Mouse (Mus musculus): Measurements from ENCODE around the gene Plppr4.

DNA sequence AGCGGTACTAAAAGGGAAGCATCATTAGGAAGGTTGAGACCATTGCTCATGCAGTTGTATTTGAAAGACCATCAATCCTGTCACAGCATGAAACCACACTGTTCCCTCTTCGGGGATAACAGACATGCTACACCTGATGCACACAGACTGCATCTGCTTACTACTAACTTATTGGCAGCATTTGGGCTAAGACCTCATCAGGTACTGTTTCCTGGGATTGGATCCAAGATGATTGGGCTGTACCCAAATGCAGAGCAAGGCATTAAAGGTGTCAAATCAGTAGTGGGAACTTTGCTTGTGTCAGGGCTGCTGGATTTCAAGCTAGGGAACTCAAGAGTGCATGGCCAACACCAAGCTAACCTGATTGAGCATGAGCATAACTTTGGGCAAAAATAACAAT lies 45.1 kb upstream of the Plppr4 start:
- no peak for TF ChIP-seq CTCF (conservative IDR thresholded peaks at IDR 0.05 in 1 of 2, IDR thresholded peaks at IDR 0.05 in 1 of 2; ENCODE audit: low read depth in 2 of 2, low read length in 2 of 2)
- TF ChIP-seq SMC3 (IDR thresholded peaks at IDR 0.05; ENCODE audit: low read depth, low read length) = no peak
- no peak for TF ChIP-seq ZKSCAN1 (IDR thresholded peaks at IDR 0.05; ENCODE audit: borderline replicate concordance, low read depth, low read length)
- TF ChIP-seq POLR2A (IDR thresholded peaks at IDR 0.05; ENCODE audit: low read depth, low read length) = no peak
- no peak for TF ChIP-seq MAX (IDR thresholded peaks at IDR 0.05; ENCODE audit: low read length)
- no peak for TF ChIP-seq TCF12 (IDR thresholded peaks at IDR 0.05; ENCODE audit: low read depth, low read length)
- TF ChIP-seq ZMIZ1 (IDR thresholded peaks at IDR 0.05; ENCODE audit: low read depth, low read length) = no peak
